Mouse (Mus musculus) spleen, adult 2 months (tissue): ENCODE data around the gene Vwa3b.

Experiments used
- CTCF ChIP-seq: fragments of 200-500 bp; IDR thresholded peaks from 2 replicates; pipeline ENCODE4 v1.5.1; 2011; ENCODE audit warnings: mild to moderate bottlenecking, inconsistent platforms; ENCODE audit not compliant: insufficient read depth, insufficient read length, insufficient replicate concordance; ENCODE audit errors: extremely low read depth
- POLR2A ChIP-seq: fragments of 200-500 bp; IDR thresholded peaks from 2 replicates; pipeline ENCODE4 v1.6.1; 2011; ENCODE audit warnings: low read depth, low read length, inconsistent platforms

- TF ChIP-seq CTCF (no peak), POLR2A (no peak)
These were observed 55.2 kb downstream of the Vwa3b start for GRCm38 (mm10) chr1:37081376-37082214.
